Mouse (Mus musculus) heart, adult 2 months (tissue): ENCODE measurements at regions not wholly inside any gene's neighbourhood (a gene's known extent, or its start where the extent isn't known, plus 50 kb on each side); places are given as distances from the start of the nearest gene placed in this dataset.

Experiments
- DNase-seq, 2 experiments: peaks; one replicate each; pipeline ENCODE4 v3.0.0; 2021
- H3K27ac ChIP-seq: fragments of 200-600 bp; 2 replicates; pipeline ENCODE4 v1.8.1; 2022
- H3K27me3 ChIP-seq: fragments of 200-500 bp; 2 replicates; pipeline ENCODE4 v1.6.1; 2012; ENCODE audit warnings: mild to moderate bottlenecking, low read length, inconsistent platforms, mixed read lengths; ENCODE audit not compliant: control insufficient read depth, insufficient read depth
- H3K36me3 ChIP-seq: fragments of 200-500 bp; 2 replicates; pipeline ENCODE4 v1.6.1; 2012; ENCODE audit warnings: low read length, inconsistent platforms; ENCODE audit not compliant: control insufficient read depth, insufficient read depth
- H3K4me1 ChIP-seq: fragments of 200-500 bp; 2 replicates; pipeline ENCODE4 v1.6.1; 2011; ENCODE audit warnings: low read length; ENCODE audit not compliant: control insufficient read depth, insufficient read depth
- H3K4me3 ChIP-seq: fragments of 200-600 bp; 2 replicates; pipeline ENCODE4 v1.8.1; 2022
- H3K79me2 ChIP-seq: fragments of 200-500 bp; replicated peaks from 2 replicates; pipeline ENCODE4 v1.6.1; 2012; ENCODE audit warnings: mild to moderate bottlenecking, inconsistent platforms, low read length, moderate library complexity, mixed read lengths; ENCODE audit not compliant: control insufficient read depth, insufficient read depth
- H3K9ac ChIP-seq: fragments of 200-500 bp; 2 replicates; pipeline ENCODE4 v1.6.1; 2012; ENCODE audit warnings: low read depth, mild to moderate bottlenecking, control low read depth, inconsistent platforms, low read length, mixed read lengths
- CTCF ChIP-seq: fragments of 200-600 bp; IDR thresholded peaks from 2 replicates; pipeline ENCODE4 v1.8.1; 2022; ENCODE audit warnings: antibody characterized with exemption, mild to moderate bottlenecking, moderate library complexity
- EP300 ChIP-seq: fragments of 200-500 bp; IDR thresholded peaks from 2 replicates; pipeline ENCODE4 v1.6.1; 2011; ENCODE audit warnings: low read depth, low read length, control low read depth; ENCODE audit not compliant: insufficient read depth
- POLR2A ChIP-seq: fragments of 200-500 bp; IDR thresholded peaks from 2 replicates; pipeline ENCODE4 v1.6.1; 2011; ENCODE audit warnings: mild to moderate bottlenecking, low read depth, low read length, control low read depth; ENCODE audit not compliant: insufficient read depth
- WGBS: fragments of 180-500 bp; shearing (Covaris S2); methylation state at CpG from one replicate; pipeline ENCODE4 v1.1.7; 2018; 5-methylcytosine and 5-hydroxymethylcytosine counted together
- intact Hi-C: fragments of 180-260 bp; cut with DNase I; formaldehyde crosslinking; loops from one replicate; pipeline ENCODE4 v1.15.1; 2025

GRCm38 (mm10) chr9:71404396-71405135 is 81.2 kb downstream of the Polr2m start:
- no peak overlapping the region for H3K27ac ChIP-seq
- intact Hi-C loops, result no loop called here
- H3K9ac ChIP-seq, result no peak overlapping the region
- 49% methylated on average over 8 of the region's 8 CpGs for WGBS
- H3K4me3 ChIP-seq, result no peak overlapping the region
- peak; percentile 43 to 63 for DNase-seq
- H3K79me2 ChIP-seq, result no peaks in the 10 kb centered on the region
- H3K27me3 ChIP-seq, result no peaks in the 10 kb centered on the region
- no peaks in the 10 kb centered on the region for H3K36me3 ChIP-seq
- TF ChIP-seq CTCF (no peak), POLR2A (no peak), EP300 (no peak)
- peaks cover 3% of the 10 kb centered on the region for H3K4me1 ChIP-seq

DNA sequence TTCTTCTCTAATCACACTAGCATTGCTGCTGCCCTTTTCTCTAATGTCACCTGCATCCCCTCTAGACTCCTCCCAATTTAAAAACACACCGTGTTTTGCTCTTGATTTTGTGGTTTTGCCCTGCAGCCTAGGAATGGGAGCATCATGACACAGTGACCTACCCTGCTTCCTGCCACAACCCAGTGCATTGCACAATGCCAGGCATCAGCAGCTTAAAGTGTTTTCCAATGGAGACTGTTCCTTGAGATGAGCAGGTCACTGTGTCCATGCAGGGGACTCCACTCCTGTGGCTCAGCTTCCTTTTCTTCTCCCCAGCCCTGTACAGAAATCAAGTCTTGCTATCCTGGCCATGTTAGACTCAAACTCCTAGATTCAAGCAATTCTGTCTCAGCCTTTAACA is 84.1 kb downstream of the Polr2m start:
- Histone ChIP-seq H3K27ac (no peak overlapping the region), H3K9ac (no peak overlapping the region), H3K27me3 (no peaks in the 10 kb centered on the region), H3K4me3 (no peak overlapping the region), H3K4me1 (peaks cover 3% of the 10 kb centered on the region), H3K79me2 (no peaks in the 10 kb centered on the region), H3K36me3 (no peaks in the 10 kb centered on the region)
- intact Hi-C loops, result no loop called here
- WGBS, result 68% methylated on average over 1 of the region's 1 CpGs
- no peak for DNase-seq
- TF ChIP-seq POLR2A, result no peak
- no peak for TF ChIP-seq EP300
- TF ChIP-seq CTCF, result no peak

DNA sequence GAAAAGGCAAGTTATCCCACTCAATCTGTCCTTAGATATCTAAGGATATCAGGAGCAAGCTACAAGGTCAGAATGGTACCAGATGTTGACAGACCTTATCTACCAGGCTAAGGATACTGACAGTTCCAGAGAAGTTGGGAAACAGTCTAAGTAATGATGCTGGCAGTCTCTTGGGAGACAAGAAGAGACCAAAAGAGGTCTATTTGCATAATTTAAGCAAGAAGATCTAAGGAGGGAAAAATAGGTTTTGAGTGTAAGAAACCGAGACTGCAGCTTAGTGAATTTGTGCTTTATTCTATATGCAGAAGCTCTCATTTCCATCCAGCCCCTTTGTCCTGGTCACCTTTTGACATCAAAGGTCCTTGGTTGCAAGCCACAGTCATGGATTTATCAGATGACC is 86.4 kb downstream of the Polr2m start:
- intact Hi-C loops, result no loop called here
- no peaks in the 10 kb centered on the region for H3K79me2 ChIP-seq
- no peak for DNase-seq
- no peaks in the 10 kb centered on the region for H3K36me3 ChIP-seq
- TF ChIP-seq EP300 (no peak), POLR2A (no peak), CTCF (no peak)
- no peak overlapping the region for H3K4me3 ChIP-seq
- no peak overlapping the region for H3K27ac ChIP-seq
- WGBS, result 58% methylated on average over 1 of the region's 1 CpGs
- H3K9ac ChIP-seq, result no peak overlapping the region
- H3K27me3 ChIP-seq, result no peaks in the 10 kb centered on the region
- H3K4me1 ChIP-seq, result peaks cover 3% of the 10 kb centered on the region

GRCm38 (mm10) chr9:71396784-71397183 is 89.0 kb downstream of the Polr2m start:
- no peaks in the 10 kb centered on the region for H3K36me3 ChIP-seq
- TF ChIP-seq EP300, result no peak
- TF ChIP-seq CTCF, result no peak
- no peak for TF ChIP-seq POLR2A
- no peak for DNase-seq
- H3K4me3 ChIP-seq, result no peak overlapping the region
- no peaks in the 10 kb centered on the region; the same call in 1 of the 2 replicates for H3K4me1 ChIP-seq
- no peak overlapping the region for H3K27ac ChIP-seq
- WGBS, result 68% methylated on average over 7 of the region's 7 CpGs
- H3K79me2 ChIP-seq, result no peaks in the 10 kb centered on the region
- H3K27me3 ChIP-seq, result no peaks in the 10 kb centered on the region
- no peak overlapping the region for H3K9ac ChIP-seq
- intact Hi-C loops, result no loop called here

DNA sequence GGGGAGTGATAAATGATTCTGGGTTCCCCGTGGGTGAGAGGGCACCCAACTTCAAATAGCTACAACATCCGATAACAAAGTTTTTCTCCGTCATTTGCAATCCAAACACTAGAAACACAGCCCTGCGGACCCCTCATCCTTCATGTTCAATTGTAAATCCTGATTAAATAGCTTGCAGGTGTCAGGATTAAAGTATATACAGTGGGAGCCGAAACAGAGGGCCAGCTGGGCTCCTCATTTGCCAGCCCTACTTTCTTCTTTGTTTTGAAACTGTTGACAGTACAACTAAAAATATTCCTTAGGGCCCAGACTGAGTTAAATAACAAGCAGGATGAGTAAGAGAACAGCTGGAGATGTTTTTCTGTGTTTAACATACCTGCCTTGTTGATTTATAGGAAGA is 95.5 kb downstream of the Polr2m start:
- no peak for TF ChIP-seq EP300
- no peak for TF ChIP-seq CTCF
- TF ChIP-seq POLR2A, result no peak
- Histone ChIP-seq H3K79me2 (no peaks in the 10 kb centered on the region), H3K4me1 (peaks cover 2% of the 10 kb centered on the region), H3K36me3 (no peaks in the 10 kb centered on the region), H3K27me3 (no peaks in the 10 kb centered on the region), H3K9ac (no peak overlapping the region), H3K4me3 (no peak overlapping the region), H3K27ac (no peak overlapping the region)
- 87% methylated on average over 5 of the region's 5 CpGs for WGBS
- intact Hi-C loops, result no loop called here
- no peak for DNase-seq

DNA sequence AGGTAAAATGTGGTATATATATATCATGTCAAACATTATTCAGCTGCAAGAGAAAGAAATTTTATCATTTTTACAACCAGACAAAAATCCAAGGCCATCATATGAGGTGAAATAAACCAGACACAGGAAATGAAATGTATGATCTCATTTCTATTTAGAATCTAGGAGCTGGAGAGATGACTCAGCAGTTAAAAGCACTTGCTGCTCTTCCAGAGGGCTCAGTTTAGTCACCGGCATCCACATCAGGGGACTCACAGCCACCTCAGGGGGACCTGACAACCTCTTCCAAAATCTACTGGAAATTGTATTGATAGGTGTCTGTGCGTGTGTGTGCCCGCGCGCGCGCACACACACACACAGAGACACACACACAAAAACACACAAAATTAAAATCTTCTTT is 98.3 kb downstream of the Polr2m start:
- no peak for DNase-seq
- Histone ChIP-seq H3K27me3 (no peaks in the 10 kb centered on the region), H3K36me3 (no peaks in the 10 kb centered on the region), H3K4me3 (no peak overlapping the region), H3K4me1 (peaks cover 2% of the 10 kb centered on the region), H3K27ac (peak overlapping the region; percentile 27; the same call in 1 of the 2 replicates), H3K79me2 (no peaks in the 10 kb centered on the region), H3K9ac (no peak overlapping the region)
- 82% methylated on average over 7 of the region's 7 CpGs for WGBS
- intact Hi-C loops, result no loop called here
- no peak for TF ChIP-seq POLR2A
- TF ChIP-seq EP300, result no peak
- no peak for TF ChIP-seq CTCF
